Mouse (Mus musculus) small intestine, adult 2 months (tissue): ENCODE results near the gene Dapk2.

Experiments
- CTCF ChIP-seq: fragments of 200-500 bp; IDR thresholded peaks from 2 replicates; pipeline ENCODE4 v1.5.1; 2012; ENCODE audit warnings: low read depth, mild to moderate bottlenecking, control low read depth, inconsistent platforms, low read length, moderate library complexity, mixed read lengths; ENCODE audit not compliant: insufficient replicate concordance, insufficient read length; ENCODE audit errors: extremely low read depth
- POLR2A ChIP-seq: fragments of 200-500 bp; IDR thresholded peaks from 2 replicates; pipeline ENCODE4 v1.6.1; 2012; ENCODE audit warnings: low read depth, mild to moderate bottlenecking, control low read depth, inconsistent platforms, low read length, moderate library complexity

- TF ChIP-seq CTCF (no peak), POLR2A (no peak)
Measured at GRCm38 (mm10) chr9:66243240-66243639, 85.2 kb downstream of the Dapk2 start.
